Mouse (Mus musculus): ENCODE measurements around the gene Ifit1bl1. TPM values are rescaled to one million over a fixed set of nuclear protein-coding genes. Genes with fewer than 3 reads are reported as not detected.
"Not testable (repeated sequence)": the region's sequence is repeated elsewhere in the genome, so short reads cannot be mapped to it uniquely, and the experiment has no call there.

Gene Ifit1bl1
- 0.18 TPM in 1 of 2 replicates, not detected in the other for polyA plus RNA-seq (2014; fragmentation: Nextera tagmentation; extraction: Ambion mirVana)

GRCm38 (mm10) chr19:34601888-34602287, at the start of gene Ifit1bl1:
TSS of gene Ifit1bl1 (minus strand) at chr19:34601956.
- H3K27me3 ChIP-seq (ENCODE audit: control insufficient read depth, insufficient read depth, low read length); H3K9ac ChIP-seq (replicated peaks; ENCODE audit: low read depth, low read length); H3K4me1 ChIP-seq (ENCODE audit: control insufficient read depth, insufficient read depth, low read length); H3K4me3 ChIP-seq (ENCODE audit: low read depth, low read length); H3K36me3 ChIP-seq (ENCODE audit: control insufficient read depth, insufficient read depth, low read length); H3K9me3 ChIP-seq (ENCODE audit: control insufficient read depth, low read depth, low read length); H3K4me2 ChIP-seq (replicated peaks; ENCODE audit: low read depth, low read length); H3K27ac ChIP-seq (ENCODE audit: low read length); ATAC-seq (ENCODE audit: insufficient number of reproducible peaks, insufficient read depth, low FRiP score, low read depth): not testable (repeated sequence)
- WGBS, result 49% methylated on average over 1 of the region's 1 CpGs

GRCm38 (mm10) chr19:34650997-34651396, 49.2 kb upstream of the Ifit1bl1 start:
- no peaks in the 10 kb centered on the region for H3K27me3 ChIP-seq (ENCODE audit: control insufficient read depth, insufficient read depth, low read length)
- no peaks in the 10 kb centered on the region for H3K9me3 ChIP-seq (ENCODE audit: control insufficient read depth, low read depth, low read length)
- no peaks in the 10 kb centered on the region for H3K4me1 ChIP-seq (ENCODE audit: control insufficient read depth, insufficient read depth, low read length)
- no peaks in the 10 kb centered on the region for H3K36me3 ChIP-seq (ENCODE audit: control insufficient read depth, insufficient read depth, low read length)
- no peak for ATAC-seq (ENCODE audit: insufficient number of reproducible peaks, insufficient read depth, low FRiP score, low read depth)
- H3K9ac ChIP-seq (replicated peaks; ENCODE audit: low read depth, low read length), result no peak overlapping the region
- whole genome bisulfite sequencing, result 67% methylated on average over 6 of the region's 6 CpGs
- H3K27ac ChIP-seq (ENCODE audit: low read length), result no peak overlapping the region
- H3K4me3 ChIP-seq (ENCODE audit: low read depth, low read length), result no peak overlapping the region
- no peak overlapping the region for H3K4me2 ChIP-seq (replicated peaks; ENCODE audit: low read depth, low read length)

- H3K36me3 ChIP-seq (ENCODE audit: control insufficient read depth, insufficient read depth, low read length), result no peaks in the 10 kb centered on the region
- no peak overlapping the region for H3K4me2 ChIP-seq (replicated peaks; ENCODE audit: low read depth, low read length)
- no peak overlapping the region for H3K4me3 ChIP-seq (ENCODE audit: low read depth, low read length)
- no peaks in the 10 kb centered on the region for H3K9me3 ChIP-seq (ENCODE audit: control insufficient read depth, low read depth, low read length)
- H3K27me3 ChIP-seq (ENCODE audit: control insufficient read depth, insufficient read depth, low read length), result no peaks in the 10 kb centered on the region
- 93% methylated on average over 3 of the region's 3 CpGs for WGBS
- no peaks in the 10 kb centered on the region for H3K4me1 ChIP-seq (ENCODE audit: control insufficient read depth, insufficient read depth, low read length)
- no peak for ATAC-seq (ENCODE audit: insufficient number of reproducible peaks, insufficient read depth, low FRiP score, low read depth)
- no peak overlapping the region for H3K27ac ChIP-seq (ENCODE audit: low read length)
- H3K9ac ChIP-seq (replicated peaks; ENCODE audit: low read depth, low read length), result no peak overlapping the region
Measured at GRCm38 (mm10) chr19:34650276-34650675, 48.5 kb upstream of the Ifit1bl1 start.

GRCm38 (mm10) chr19:34647630-34648029, 45.9 kb upstream of the Ifit1bl1 start:
- 88% methylated on average over 7 of the region's 8 CpGs for WGBS
- H3K9ac ChIP-seq (replicated peaks; ENCODE audit: low read depth, low read length); H3K36me3 ChIP-seq (ENCODE audit: control insufficient read depth, insufficient read depth, low read length); H3K4me2 ChIP-seq (replicated peaks; ENCODE audit: low read depth, low read length); H3K4me1 ChIP-seq (ENCODE audit: control insufficient read depth, insufficient read depth, low read length); H3K4me3 ChIP-seq (ENCODE audit: low read depth, low read length); ATAC-seq (ENCODE audit: insufficient number of reproducible peaks, insufficient read depth, low FRiP score, low read depth); H3K27me3 ChIP-seq (ENCODE audit: control insufficient read depth, insufficient read depth, low read length); H3K9me3 ChIP-seq (ENCODE audit: control insufficient read depth, low read depth, low read length); H3K27ac ChIP-seq (ENCODE audit: low read length): not testable (repeated sequence)

- no peaks in the 10 kb centered on the region for H3K4me1 ChIP-seq (ENCODE audit: control insufficient read depth, insufficient read depth, low read length)
- no peak overlapping the region for H3K27ac ChIP-seq (ENCODE audit: low read length)
- H3K9me3 ChIP-seq (ENCODE audit: control insufficient read depth, low read depth, low read length), result no peaks in the 10 kb centered on the region
- no peak for ATAC-seq (ENCODE audit: insufficient number of reproducible peaks, insufficient read depth, low FRiP score, low read depth)
- no peaks in the 10 kb centered on the region for H3K27me3 ChIP-seq (ENCODE audit: control insufficient read depth, insufficient read depth, low read length)
- H3K4me3 ChIP-seq (ENCODE audit: low read depth, low read length), result no peak overlapping the region
- 83% methylated on average over 5 of the region's 5 CpGs for WGBS
- H3K9ac ChIP-seq (replicated peaks; ENCODE audit: low read depth, low read length), result no peak overlapping the region
- no peak overlapping the region for H3K4me2 ChIP-seq (replicated peaks; ENCODE audit: low read depth, low read length)
- H3K36me3 ChIP-seq (ENCODE audit: control insufficient read depth, insufficient read depth, low read length), result no peaks in the 10 kb centered on the region
Measured at GRCm38 (mm10) chr19:34642616-34643015, 40.9 kb upstream of the Ifit1bl1 start.

- H3K4me1 ChIP-seq (ENCODE audit: control insufficient read depth, insufficient read depth, low read length), result no peaks in the 10 kb centered on the region
- WGBS, result 28% methylated on average over 4 of the region's 4 CpGs
- no peaks in the 10 kb centered on the region for H3K36me3 ChIP-seq (ENCODE audit: control insufficient read depth, insufficient read depth, low read length)
- 0 out of 2 replicates have a peak within 1 kb of the TSS, but pooled peaks have one; percentile 14 for H3K4me2 ChIP-seq (replicated peaks; ENCODE audit: low read depth, low read length)
- no peak for ATAC-seq (ENCODE audit: insufficient number of reproducible peaks, insufficient read depth, low FRiP score, low read depth)
- no peaks in the 10 kb centered on the region for H3K27me3 ChIP-seq (ENCODE audit: control insufficient read depth, insufficient read depth, low read length)
- H3K27ac ChIP-seq (ENCODE audit: low read length), result no peak within 1 kb of the TSS
- H3K9ac ChIP-seq (replicated peaks; ENCODE audit: low read depth, low read length), result no peak within 1 kb of the TSS
- H3K4me3 ChIP-seq (ENCODE audit: low read depth, low read length), result no peak within 1 kb of the TSS
- no peaks in the 10 kb centered on the region for H3K9me3 ChIP-seq (ENCODE audit: control insufficient read depth, low read depth, low read length)
Measured at GRCm38 (mm10) chr19:34640623-34641022, 38.9 kb upstream of the Ifit1bl1 start, which contains the start of the genes Ifit1bl2 and Ifit1. TSS of gene Ifit1bl2 (minus strand) at chr19:34640743. TSS of gene Ifit1 (plus strand) at chr19:34640871.

- H3K9ac ChIP-seq (replicated peaks; ENCODE audit: low read depth, low read length), result no peak overlapping the region
- H3K36me3 ChIP-seq (ENCODE audit: control insufficient read depth, insufficient read depth, low read length), result no peaks in the 10 kb centered on the region
- no peaks in the 10 kb centered on the region for H3K4me1 ChIP-seq (ENCODE audit: control insufficient read depth, insufficient read depth, low read length)
- 6% methylated on average over 3 of the region's 3 CpGs for WGBS
- H3K4me3 ChIP-seq (ENCODE audit: low read depth, low read length), result no peak overlapping the region
- H3K27me3 ChIP-seq (ENCODE audit: control insufficient read depth, insufficient read depth, low read length), result no peaks in the 10 kb centered on the region
- ATAC-seq (ENCODE audit: insufficient number of reproducible peaks, insufficient read depth, low FRiP score, low read depth), result peak; percentile 49; the same call in 1 of the 2 replicates
- no peak overlapping the region for H3K27ac ChIP-seq (ENCODE audit: low read length)
- H3K9me3 ChIP-seq (ENCODE audit: control insufficient read depth, low read depth, low read length), result no peaks in the 10 kb centered on the region
- H3K4me2 ChIP-seq (replicated peaks; ENCODE audit: low read depth, low read length), result no peak overlapping the region
Measured at GRCm38 (mm10) chr19:34636933-34637557, 35.3 kb upstream of the Ifit1bl1 start.

- H3K27ac ChIP-seq (ENCODE audit: low read length), result no peak overlapping the region
- H3K9me3 ChIP-seq (ENCODE audit: control insufficient read depth, low read depth, low read length), result no peaks in the 10 kb centered on the region
- no peak overlapping the region for H3K4me3 ChIP-seq (ENCODE audit: low read depth, low read length)
- ATAC-seq (ENCODE audit: insufficient number of reproducible peaks, insufficient read depth, low FRiP score, low read depth), result no peak
- H3K36me3 ChIP-seq (ENCODE audit: control insufficient read depth, insufficient read depth, low read length), result no peaks in the 10 kb centered on the region
- no peaks in the 10 kb centered on the region for H3K4me1 ChIP-seq (ENCODE audit: control insufficient read depth, insufficient read depth, low read length)
- WGBS, result 64% methylated on average over 2 of the region's 2 CpGs
- H3K27me3 ChIP-seq (ENCODE audit: control insufficient read depth, insufficient read depth, low read length), result no peaks in the 10 kb centered on the region
- H3K4me2 ChIP-seq (replicated peaks; ENCODE audit: low read depth, low read length), result no peak overlapping the region
- H3K9ac ChIP-seq (replicated peaks; ENCODE audit: low read depth, low read length), result no peak overlapping the region
Measured at GRCm38 (mm10) chr19:34633484-34633883, 31.7 kb upstream of the Ifit1bl1 start.

- no peak overlapping the region for H3K4me2 ChIP-seq (replicated peaks; ENCODE audit: low read depth, low read length)
- H3K9me3 ChIP-seq (ENCODE audit: control insufficient read depth, low read depth, low read length), result no peaks in the 10 kb centered on the region
- no peaks in the 10 kb centered on the region for H3K27me3 ChIP-seq (ENCODE audit: control insufficient read depth, insufficient read depth, low read length)
- no peak for ATAC-seq (ENCODE audit: insufficient number of reproducible peaks, insufficient read depth, low FRiP score, low read depth)
- H3K4me1 ChIP-seq (ENCODE audit: control insufficient read depth, insufficient read depth, low read length), result no peaks in the 10 kb centered on the region
- H3K27ac ChIP-seq (ENCODE audit: low read length), result no peak overlapping the region
- H3K36me3 ChIP-seq (ENCODE audit: control insufficient read depth, insufficient read depth, low read length), result no peaks in the 10 kb centered on the region
- no peak overlapping the region for H3K9ac ChIP-seq (replicated peaks; ENCODE audit: low read depth, low read length)
- no peak overlapping the region for H3K4me3 ChIP-seq (ENCODE audit: low read depth, low read length)
Measured at GRCm38 (mm10) chr19:34631487-34631886, 29.7 kb upstream of the Ifit1bl1 start.
